Comparison of ENCODE assay signal across 15 mouse cellular contexts in genomic region chr11:107651391-107651790, GRCm38 (mm10).
DNase-seq lines count a peak whose midpoint lies in the region; ATAC-seq and TF ChIP-seq lines count a peak whose summit lies in the region.
"Had no signal": no experiment of that assay in that cellular context is flagged by ENCODE, and none has a peak within 500 bp of the region (broad histone marks: within the 10 kb centered on the region; RNA-seq: fewer than 3 reads in every experiment).

No protein-coding gene starts in this region.

- TF ChIP-seq CTCF in liver, adult 2 months (IDR thresholded peaks at IDR 0.05; ENCODE audit: low read depth, low read length): no peak
- TF ChIP-seq CTCF in testis, adult 2 months (IDR thresholded peaks at IDR 0.05; ENCODE audit: control insufficient read depth, insufficient read depth, insufficient replicate concordance, low read depth, low read length): no peak

- H3K79me2 ChIP-seq in liver, adult 2 months (ENCODE audit: control insufficient read depth, insufficient read depth, low read length): no peaks in the 10 kb centered on the region

- 0 out of 2 replicates have a peak, but pooled peaks cover 5% of the 10 kb centered on the region for H3K4me1 ChIP-seq in hindbrain, embryonic 12.5 days
- H3K4me1 ChIP-seq in hindbrain, embryonic 16.5 days (ENCODE audit: control insufficient read depth, insufficient read depth, low read depth, low read length): peaks cover 8% of the 10 kb centered on the region; the same call in 1 of the 2 replicates
- H3K4me1 ChIP-seq in liver, adult 2 months (ENCODE audit: control insufficient read depth, insufficient read depth, low read length): no peaks in the 10 kb centered on the region
- 0 out of 2 replicates have a peak, but pooled peaks cover 5% of the 10 kb centered on the region for H3K4me1 ChIP-seq in liver, embryonic 12.5 days
- H3K4me1 ChIP-seq in testis, adult 2 months (ENCODE audit: control insufficient read depth, insufficient read depth, low read length): peaks cover 10% of the 10 kb centered on the region
- H3K4me1 ChIP-seq: hindbrain, embryonic 10.5 days; liver, embryonic 15.5 days had no signal

- no peaks in the 10 kb centered on the region for H3K27me3 ChIP-seq in hindbrain, embryonic 12.5 days
- H3K27me3 ChIP-seq in hindbrain, embryonic 16.5 days (replicated peaks; ENCODE audit: control insufficient read depth, insufficient read depth, low read length): no peaks in the 10 kb centered on the region
- H3K27me3 ChIP-seq in liver, adult 2 months (ENCODE audit: control insufficient read depth, insufficient read depth, low read length): no peaks in the 10 kb centered on the region
- no peaks in the 10 kb centered on the region for H3K27me3 ChIP-seq in liver, embryonic 12.5 days (replicated peaks)
- no peaks in the 10 kb centered on the region for H3K27me3 ChIP-seq in testis, adult 2 months (ENCODE audit: control insufficient read depth, insufficient read depth, low read length)
- H3K27me3 ChIP-seq: liver, embryonic 15.5 days had no signal

- peak overlapping the region; percentile 52 for H3K27ac ChIP-seq in hindbrain, embryonic 12.5 days
- no peak overlapping the region for H3K27ac ChIP-seq in hindbrain, embryonic 16.5 days (ENCODE audit: low read depth, low read length)
- H3K27ac ChIP-seq in liver, adult 2 months (replicated peaks; ENCODE audit: insufficient read depth, low read depth, low read length): no peak overlapping the region
- H3K27ac ChIP-seq in liver, embryonic 12.5 days: no peak overlapping the region
- peak overlapping the region; percentile 18; the same call in 1 of the 2 replicates for H3K27ac ChIP-seq in testis, adult 2 months (ENCODE audit: control insufficient read depth, insufficient read depth, low read depth, low read length)
- H3K27ac ChIP-seq: heart, adult 2 months; hindbrain, embryonic 10.5 days; liver, embryonic 15.5 days had no signal

- TF ChIP-seq POLR2A in liver, adult 2 months (IDR thresholded peaks at IDR 0.05; ENCODE audit: extremely low read depth, insufficient read depth, low read length): no peak
- no peak for TF ChIP-seq POLR2A in testis, adult 2 months (IDR thresholded peaks at IDR 0.05; ENCODE audit: control insufficient read depth, low read depth, low read length)

- no peak overlapping the region for H3K9ac ChIP-seq in hindbrain, embryonic 12.5 days
- no peak overlapping the region for H3K9ac ChIP-seq in hindbrain, embryonic 16.5 days (ENCODE audit: low read depth, low read length)
- no peak overlapping the region for H3K9ac ChIP-seq in liver, adult 2 months (ENCODE audit: low read depth, low read length)
- H3K9ac ChIP-seq in liver, embryonic 12.5 days: no peak overlapping the region
- H3K9ac ChIP-seq: liver, embryonic 15.5 days had no signal

- WGBS in hindbrain, embryonic 12.5 days: 91% methylated on average over 7 of the region's 7 CpGs
- WGBS in hindbrain, embryonic 16.5 days: 67% methylated on average over 7 of the region's 7 CpGs
- 77% methylated on average over 7 of the region's 7 CpGs for WGBS in liver, adult 2 months
- 78% methylated on average over 7 of the region's 7 CpGs for WGBS in liver, embryonic 12.5 days (ENCODE audit: insufficient replicate concordance)

- H3K4me2 ChIP-seq in hindbrain, embryonic 12.5 days (replicated peaks): no peak overlapping the region
- H3K4me2 ChIP-seq in hindbrain, embryonic 16.5 days (ENCODE audit: low read length): no peak overlapping the region
- no peak overlapping the region for H3K4me2 ChIP-seq in liver, embryonic 12.5 days
- H3K4me2 ChIP-seq: liver, embryonic 15.5 days had no signal

- no peaks in the 10 kb centered on the region for H3K9me3 ChIP-seq in hindbrain, embryonic 12.5 days (replicated peaks)
- no peaks in the 10 kb centered on the region for H3K9me3 ChIP-seq in hindbrain, embryonic 16.5 days (ENCODE audit: control insufficient read depth, low read length)
- no peaks in the 10 kb centered on the region for H3K9me3 ChIP-seq in liver, embryonic 12.5 days (replicated peaks)
- H3K9me3 ChIP-seq: hindbrain, embryonic 10.5 days; liver, embryonic 15.5 days had no signal

- no peak for ATAC-seq in hindbrain, embryonic 12.5 days (ENCODE audit: low FRiP score)
- ATAC-seq in hindbrain, embryonic 16.5 days: no peak
- no peak for ATAC-seq in liver, embryonic 12.5 days

- H3K4me3 ChIP-seq in hindbrain, embryonic 12.5 days: no peak overlapping the region
- H3K4me3 ChIP-seq in hindbrain, embryonic 16.5 days (ENCODE audit: low read length): no peak overlapping the region
- no peak overlapping the region for H3K4me3 ChIP-seq in liver, adult 2 months (ENCODE audit: insufficient read depth, low read depth, low read length)
- no peak overlapping the region for H3K4me3 ChIP-seq in liver, embryonic 12.5 days
- no peak overlapping the region for H3K4me3 ChIP-seq in testis, adult 2 months (ENCODE audit: control insufficient read depth, low read depth, low read length)
- H3K4me3 ChIP-seq: heart, adult 2 months; hindbrain, embryonic 10.5 days; liver, embryonic 15.5 days had no signal

- DNase-seq in liver, adult 2 months (ENCODE audit: extremely low read depth, low read depth, low spot score): peak; percentile 4
- no peak for DNase-seq in testis, postnatal 10 days (ENCODE audit: low spot score)
- DNase-seq in frontal cortex, postnatal 14 days (ENCODE audit: low spot score in 2 of 2): no peak
- DNase-seq: cerebellum, adult 9-10 months; heart, adult 2 months; kidney, adult 18-20 months; left cerebral cortex, postnatal 4 days; midbrain, embryonic 14.5 days; thymus, postnatal 14 days had no signal

- H3K36me3 ChIP-seq in hindbrain, embryonic 12.5 days: peaks cover 53% of the 10 kb centered on the region
- no peaks in the 10 kb centered on the region for H3K36me3 ChIP-seq in hindbrain, embryonic 16.5 days (ENCODE audit: control insufficient read depth, insufficient read depth, low read length)
- peaks cover 16% of the 10 kb centered on the region; the same call in 1 of the 2 replicates for H3K36me3 ChIP-seq in liver, adult 2 months (ENCODE audit: control insufficient read depth, insufficient read depth, low read length)
- peaks cover 74% of the 10 kb centered on the region for H3K36me3 ChIP-seq in liver, embryonic 12.5 days
- H3K36me3 ChIP-seq in testis, adult 2 months (ENCODE audit: control insufficient read depth, insufficient read depth, low read length): no peaks in the 10 kb centered on the region; the same call in 1 of the 2 replicates

Comparison
In these comparisons a context has a peak if more than half of its experiments do, and no peak if none do; other contexts are left out.
1. H3K27ac ChIP-seq: peak in hindbrain, embryonic 12.5 days (single experiment) and testis, adult 2 months (single experiment); none in hindbrain, embryonic 16.5 days (single experiment), liver, adult 2 months (single experiment) and liver, embryonic 12.5 days (single experiment).